Mouse (Mus musculus): ENCODE results near the gene Slc36a3. TPM values are rescaled to one million over a fixed set of nuclear protein-coding genes. Genes with fewer than 3 reads are reported as not detected.

Slc36a3 gene
- polyA plus RNA-seq, 1 experiment from 2014 or later, result 0.06 TPM

DNA sequence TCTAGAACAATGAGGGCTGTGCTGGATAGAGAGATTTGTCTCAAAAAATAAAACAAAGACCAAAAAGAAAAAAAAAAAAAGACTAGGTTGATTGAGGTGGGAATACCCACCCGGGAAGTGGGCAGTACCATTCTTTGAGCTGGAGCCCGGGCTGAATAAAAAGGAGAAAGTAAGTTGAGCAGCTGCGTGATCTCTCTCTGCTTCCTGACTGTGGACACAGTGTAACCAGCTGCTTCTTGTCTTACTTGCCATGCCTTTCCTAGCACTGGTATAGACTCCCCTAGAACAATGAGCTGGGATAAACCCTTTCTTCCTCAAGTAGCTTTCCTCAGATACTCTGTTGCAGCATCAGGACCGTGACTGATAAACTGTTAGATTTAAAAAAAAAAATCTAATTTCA lies 10.0 kb downstream of the Slc36a3 start:
- Histone ChIP-seq H3K4me2 (replicated peaks; ENCODE audit: low read depth) (no peak overlapping the region), H3K9ac (ENCODE audit: low read length) (no peak overlapping the region), H3K9me3 (ENCODE audit: control insufficient read depth, low read length) (no peaks in the 10 kb centered on the region), H3K4me3 (ENCODE audit: low read depth, low read length) (no peak overlapping the region), H3K27ac (replicated peaks) (no peak overlapping the region), H3K36me3 (ENCODE audit: control insufficient read depth, insufficient read depth, low read length) (no peaks in the 10 kb centered on the region), H3K4me1 (replicated peaks; ENCODE audit: control insufficient read depth, insufficient read depth) (no peaks in the 10 kb centered on the region), H3K27me3 (ENCODE audit: control insufficient read depth, insufficient read depth, low read length) (no peaks in the 10 kb centered on the region)
- TF ChIP-seq CTCF (IDR thresholded peaks at IDR 0.05; ENCODE audit: low read depth) (no peak), EP300 (optimal IDR thresholded peaks at IDR 0.05) (no peak)
- WGBS, result 72% methylated on average over 4 of the region's 4 CpGs
- DNase-seq (ENCODE audit: low spot score) (no peak), ATAC-seq (ENCODE audit: low FRiP score, low TSS enrichment) (no peak)

DNA sequence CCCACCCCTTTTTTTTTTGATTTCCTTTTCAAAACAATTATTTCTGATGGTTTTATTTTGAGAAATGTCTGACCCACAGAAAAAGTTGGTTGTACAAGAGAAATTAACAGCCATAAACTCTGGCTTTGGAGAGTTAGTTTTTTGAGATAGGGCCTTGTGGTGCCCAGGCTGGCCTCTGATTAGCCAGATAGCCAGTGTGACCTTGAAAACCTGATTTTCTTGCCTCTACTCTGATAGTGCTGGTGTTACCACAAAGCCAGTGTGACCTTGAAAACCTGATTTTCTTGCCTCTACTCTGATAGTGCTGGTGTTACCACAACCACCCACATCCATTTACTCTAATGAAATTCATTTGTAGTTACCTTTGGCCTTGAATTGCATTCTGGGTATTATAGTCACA lies 13.9 kb downstream of the Slc36a3 start:
- DNase-seq (ENCODE audit: low spot score) (no peak), ATAC-seq (ENCODE audit: low FRiP score, low TSS enrichment) (no peak)
- H3K9ac ChIP-seq (ENCODE audit: low read length), result no peak overlapping the region
- no peaks in the 10 kb centered on the region for H3K9me3 ChIP-seq (ENCODE audit: control insufficient read depth, low read length)
- no peak overlapping the region for H3K27ac ChIP-seq (replicated peaks)
- H3K4me3 ChIP-seq (ENCODE audit: low read depth, low read length), result no peak overlapping the region
- H3K27me3 ChIP-seq (ENCODE audit: control insufficient read depth, insufficient read depth, low read length), result no peaks in the 10 kb centered on the region
- H3K36me3 ChIP-seq (ENCODE audit: control insufficient read depth, insufficient read depth, low read length), result no peaks in the 10 kb centered on the region
- H3K4me1 ChIP-seq (replicated peaks; ENCODE audit: control insufficient read depth, insufficient read depth), result no peaks in the 10 kb centered on the region
- H3K4me2 ChIP-seq (replicated peaks; ENCODE audit: low read depth), result no peak overlapping the region
- TF ChIP-seq EP300 (optimal IDR thresholded peaks at IDR 0.05) (no peak), CTCF (IDR thresholded peaks at IDR 0.05; ENCODE audit: low read depth) (no peak)

DNA sequence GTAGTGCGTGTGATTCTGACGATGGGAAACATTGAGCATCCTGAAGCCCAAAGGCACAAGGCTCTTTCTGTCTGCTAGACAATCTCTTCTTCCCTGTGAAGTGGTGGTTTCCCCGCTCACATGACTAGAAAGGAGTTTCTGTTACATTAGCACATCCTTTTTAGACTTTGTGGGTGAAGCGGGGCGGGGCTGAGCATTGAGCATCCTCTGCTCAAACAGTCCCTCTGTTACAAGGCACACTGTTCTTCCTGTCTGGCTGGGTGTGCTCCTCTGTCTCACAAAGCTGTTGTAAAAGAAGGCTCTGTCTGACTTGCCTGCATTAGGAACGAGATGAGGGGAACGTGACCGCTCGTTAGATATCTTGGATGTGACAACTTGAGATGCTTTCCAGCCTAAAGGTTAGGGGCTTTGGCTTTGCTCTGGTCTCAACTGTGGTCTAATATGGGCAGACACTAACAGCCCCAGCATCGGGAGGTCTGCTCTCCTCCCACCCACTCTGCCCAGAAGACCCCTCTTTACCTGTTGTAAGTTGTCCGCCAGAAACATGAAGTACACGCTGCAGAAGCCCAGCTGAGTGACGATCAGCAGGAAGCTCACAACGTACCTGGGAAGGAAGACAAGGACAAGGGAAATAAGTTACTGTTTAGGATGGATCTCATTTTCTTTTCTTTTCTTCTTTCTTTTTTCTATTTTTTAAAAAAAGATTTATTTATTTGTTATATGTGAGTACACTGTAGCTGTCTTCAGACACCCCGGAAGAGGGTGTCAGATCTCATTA lies 14.5 kb downstream of the Slc36a3 start:
- ATAC-seq (ENCODE audit: low FRiP score, low TSS enrichment) (no peak), DNase-seq (ENCODE audit: low spot score) (no peak)
- Histone ChIP-seq H3K4me1 (replicated peaks; ENCODE audit: control insufficient read depth, insufficient read depth) (no peaks in the 10 kb centered on the region), H3K4me3 (ENCODE audit: low read depth, low read length) (no peak overlapping the region), H3K27me3 (ENCODE audit: control insufficient read depth, insufficient read depth, low read length) (no peaks in the 10 kb centered on the region), H3K9me3 (ENCODE audit: control insufficient read depth, low read length) (no peaks in the 10 kb centered on the region), H3K9ac (ENCODE audit: low read length) (no peak overlapping the region), H3K36me3 (ENCODE audit: control insufficient read depth, insufficient read depth, low read length) (no peaks in the 10 kb centered on the region), H3K27ac (replicated peaks) (no peak overlapping the region), H3K4me2 (replicated peaks; ENCODE audit: low read depth) (no peak overlapping the region)
- WGBS, result 75% methylated on average over 15 of the region's 15 CpGs
- no peak for TF ChIP-seq CTCF (IDR thresholded peaks at IDR 0.05; ENCODE audit: low read depth)

GRCm38 (mm10) chr11:55134871-55135270 lies 16.6 kb downstream of the Slc36a3 start:
- H3K36me3 ChIP-seq (ENCODE audit: control insufficient read depth, insufficient read depth, low read length), result no peaks in the 10 kb centered on the region
- no peak overlapping the region for H3K9ac ChIP-seq (ENCODE audit: low read length)
- 92% methylated on average over 5 of the region's 5 CpGs for WGBS
- no peak for DNase-seq (ENCODE audit: low spot score)
- no peaks in the 10 kb centered on the region for H3K4me1 ChIP-seq (replicated peaks; ENCODE audit: control insufficient read depth, insufficient read depth)
- ATAC-seq (ENCODE audit: low FRiP score, low TSS enrichment), result no peak
- H3K27me3 ChIP-seq (ENCODE audit: control insufficient read depth, insufficient read depth, low read length), result no peaks in the 10 kb centered on the region
- H3K4me2 ChIP-seq (replicated peaks; ENCODE audit: low read depth), result no peak overlapping the region
- no peak overlapping the region for H3K27ac ChIP-seq (replicated peaks)
- H3K9me3 ChIP-seq (ENCODE audit: control insufficient read depth, low read length), result no peaks in the 10 kb centered on the region
- TF ChIP-seq EP300 (optimal IDR thresholded peaks at IDR 0.05) (no peak), CTCF (IDR thresholded peaks at IDR 0.05; ENCODE audit: low read depth) (no peak)
- no peak overlapping the region for H3K4me3 ChIP-seq (ENCODE audit: low read depth, low read length)

DNA sequence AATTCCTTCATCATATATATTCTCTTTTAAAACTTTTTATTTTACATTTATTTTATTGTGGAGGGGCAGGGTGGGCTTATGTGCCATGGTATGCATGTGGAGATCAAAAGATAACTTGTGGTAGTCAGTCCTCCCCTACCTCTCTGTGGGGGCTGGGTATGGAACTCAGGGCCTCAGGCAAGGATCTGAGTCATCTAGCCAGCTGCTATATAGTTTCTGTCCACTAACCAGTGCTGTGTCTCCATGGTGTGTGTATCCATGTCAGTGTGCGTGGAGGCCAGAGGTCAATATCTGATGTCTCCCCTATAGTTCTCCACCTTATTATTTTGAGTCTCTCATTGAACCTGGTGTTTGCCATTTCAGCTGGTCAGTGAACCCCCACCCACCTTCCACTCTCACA lies 17.1 kb downstream of the Slc36a3 start:
- ATAC-seq (ENCODE audit: low FRiP score, low TSS enrichment) (no peak), DNase-seq (ENCODE audit: low spot score) (no peak)
- H3K4me1 ChIP-seq (replicated peaks; ENCODE audit: control insufficient read depth, insufficient read depth), result no peaks in the 10 kb centered on the region
- no peaks in the 10 kb centered on the region for H3K36me3 ChIP-seq (ENCODE audit: control insufficient read depth, insufficient read depth, low read length)
- no peaks in the 10 kb centered on the region for H3K27me3 ChIP-seq (ENCODE audit: control insufficient read depth, insufficient read depth, low read length)
- H3K27ac ChIP-seq (replicated peaks), result no peak overlapping the region
- TF ChIP-seq CTCF (IDR thresholded peaks at IDR 0.05; ENCODE audit: low read depth), result 0 out of 2 replicates have a peak, but pooled peaks have one; percentile 5
- no peak for TF ChIP-seq EP300 (optimal IDR thresholded peaks at IDR 0.05)
- H3K9me3 ChIP-seq (ENCODE audit: control insufficient read depth, low read length), result no peaks in the 10 kb centered on the region
- H3K4me3 ChIP-seq (ENCODE audit: low read depth, low read length), result no peak overlapping the region
- H3K9ac ChIP-seq (ENCODE audit: low read length), result no peak overlapping the region
- 95% methylated on average over 1 of the region's 1 CpGs for WGBS
- no peak overlapping the region for H3K4me2 ChIP-seq (replicated peaks; ENCODE audit: low read depth)

DNA sequence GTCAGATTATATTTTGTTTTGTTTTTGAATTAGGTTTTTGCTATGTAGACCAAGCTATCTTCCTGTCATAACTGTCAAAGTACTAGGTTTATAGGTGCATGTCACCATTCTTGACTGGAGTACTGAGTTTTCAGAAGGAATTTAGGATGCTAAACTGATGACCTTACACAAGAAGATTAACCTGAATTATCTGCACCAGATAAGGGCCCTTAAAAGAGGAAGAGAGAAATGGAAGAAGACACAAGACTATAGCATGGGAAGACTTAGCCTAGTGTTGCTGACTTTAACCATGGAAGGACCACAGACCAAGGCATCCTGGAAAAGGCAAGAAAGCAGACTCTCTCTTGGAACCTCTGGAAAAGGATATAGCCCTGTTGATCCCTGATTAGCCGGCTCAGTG lies 18.3 kb downstream of the Slc36a3 start:
- Histone ChIP-seq H3K36me3 (ENCODE audit: control insufficient read depth, insufficient read depth, low read length) (no peaks in the 10 kb centered on the region), H3K27me3 (ENCODE audit: control insufficient read depth, insufficient read depth, low read length) (no peaks in the 10 kb centered on the region), H3K4me2 (replicated peaks; ENCODE audit: low read depth) (no peak overlapping the region), H3K4me1 (replicated peaks; ENCODE audit: control insufficient read depth, insufficient read depth) (no peaks in the 10 kb centered on the region), H3K4me3 (ENCODE audit: low read depth, low read length) (no peak overlapping the region), H3K9me3 (ENCODE audit: control insufficient read depth, low read length) (no peaks in the 10 kb centered on the region), H3K27ac (replicated peaks) (no peak overlapping the region), H3K9ac (ENCODE audit: low read length) (no peak overlapping the region)
- TF ChIP-seq EP300 (optimal IDR thresholded peaks at IDR 0.05) (no peak), CTCF (IDR thresholded peaks at IDR 0.05; ENCODE audit: low read depth) (no peak)
- ATAC-seq (ENCODE audit: low FRiP score, low TSS enrichment), result no peak
- DNase-seq (ENCODE audit: low spot score), result no peak
- 94% methylated on average over 1 of the region's 1 CpGs for WGBS
